Comparison of ENCODE assay signal across 8 mouse cellular contexts in the genomic region with DNA sequence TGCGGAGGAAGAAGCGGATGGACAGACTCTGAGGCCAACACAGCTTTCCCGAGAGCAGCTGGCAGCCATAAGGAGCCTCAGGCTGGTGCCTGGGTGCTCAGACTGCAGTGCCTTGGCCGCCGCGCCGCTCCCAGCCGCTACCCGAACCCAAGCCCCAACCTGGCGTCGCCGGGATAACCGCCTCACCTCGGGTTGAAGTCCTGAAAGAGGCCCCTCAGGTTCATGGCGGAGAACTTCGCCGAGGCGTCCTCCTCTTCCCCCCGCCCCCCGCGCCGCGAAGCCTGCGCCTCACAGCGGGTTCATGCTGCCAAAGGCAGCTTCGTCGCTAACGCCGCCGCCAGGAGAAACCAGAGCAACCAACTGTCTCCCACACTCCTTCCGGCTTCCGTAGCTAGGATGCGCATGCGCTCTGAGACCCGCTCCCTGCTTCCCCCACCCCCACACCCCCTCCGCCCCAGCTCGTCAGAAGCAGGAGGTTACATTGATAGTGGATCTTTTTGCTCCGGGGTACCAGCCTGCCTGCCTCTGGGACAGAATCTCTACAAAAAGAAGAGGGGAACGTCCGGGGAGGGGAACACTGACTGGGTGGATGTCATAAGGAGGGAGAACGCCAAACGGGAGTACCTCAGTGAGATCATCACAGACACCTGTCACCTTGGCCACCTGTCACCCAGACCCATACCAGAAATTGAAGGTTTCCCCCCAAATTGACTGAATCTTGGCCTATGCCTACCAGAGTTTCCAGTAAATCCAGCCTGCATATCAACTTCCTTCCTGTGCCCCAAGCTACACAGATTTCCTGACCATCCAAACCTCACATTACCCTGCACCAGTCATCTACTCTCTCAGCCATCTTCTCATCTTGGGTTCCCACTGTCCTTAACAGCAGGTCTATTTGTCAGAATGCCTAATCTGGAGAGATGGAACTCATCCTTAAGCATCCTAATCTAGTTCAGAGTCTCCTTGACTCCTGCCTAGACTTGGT. TPM values are rescaled to one million over a fixed set of nuclear protein-coding genes. Genes with fewer than 3 reads are reported as not detected.
DNase-seq lines count a peak whose midpoint lies in the region; ATAC-seq and TF ChIP-seq lines count a peak whose summit lies in the region.

A gene (minus strand): TSS at position 389 of the 985 bp plus-strand sequence.

- H3K9ac ChIP-seq in hindbrain, postnatal 0 days (replicated peaks; ENCODE audit: low read length) = peak within 1 kb of the TSS; percentile 56

- peak within 1 kb of the TSS; percentile 86 for H3K4me3 ChIP-seq in gastrocnemius, adult 2 months
- peak within 1 kb of the TSS; percentile 52 for H3K4me3 ChIP-seq in hindbrain, postnatal 0 days (ENCODE audit: low read length)
- peak within 1 kb of the TSS; percentile 62 for H3K4me3 ChIP-seq in left cerebral cortex, adult 2 months

- intact Hi-C loops in gastrocnemius, adult 2 months (cut with DNase I) = loop anchor here (1.0 kb wide), 1 partner anchor 92 kb away; a partner anchor contains a TSS
- intact Hi-C loops in left cerebral cortex, adult 2 months (cut with DNase I) = loop anchor here (10.0 kb wide), 3 partner anchors 92 to 1488 kb away; a partner anchor contains a TSS

- peaks cover 3% of the 10 kb centered on the region; the same call in 1 of the 2 replicates for H3K4me1 ChIP-seq in hindbrain, postnatal 0 days (ENCODE audit: insufficient read depth, low read length)

- no peaks in the 10 kb centered on the region for H3K9me3 ChIP-seq in hindbrain, postnatal 0 days (ENCODE audit: low read length)

- peak; percentile 95 for ATAC-seq in hindbrain, postnatal 0 days
- peak; percentile 95 for ATAC-seq in megakaryocyte, adult 5-6 weeks (ENCODE audit: poor library complexity, severe bottlenecking)

- peak within 1 kb of the TSS; percentile 89 for H3K27ac ChIP-seq in gastrocnemius, adult 2 months
- H3K27ac ChIP-seq in hindbrain, postnatal 0 days = peak within 1 kb of the TSS; percentile 76; the same call in 1 of the 2 replicates
- H3K27ac ChIP-seq in left cerebral cortex, adult 2 months = peak within 1 kb of the TSS; percentile 85

- WGBS in hindbrain, postnatal 0 days = 38% methylated on average over 38 of the region's 42 CpGs

- peak within 1 kb of the TSS; percentile 61 for H3K4me2 ChIP-seq in hindbrain, postnatal 0 days (ENCODE audit: low read depth, low read length)

- 0 out of 2 replicates have a peak, but pooled peaks have one; percentile 9 for TF ChIP-seq CTCF in gastrocnemius, adult 2 months (IDR thresholded peaks at IDR 0.05)
- TF ChIP-seq CTCF in hindbrain, postnatal 0 days (IDR thresholded peaks at IDR 0.05; ENCODE audit: low read depth) = peak; percentile 35
- TF ChIP-seq CTCF in left cerebral cortex, adult 2 months (IDR thresholded peaks at IDR 0.05) = no peak; the same call in 1 of the 2 replicates

- no peaks in the 10 kb centered on the region for H3K36me3 ChIP-seq in hindbrain, postnatal 0 days (ENCODE audit: insufficient read depth, low read length)

- no peaks in the 10 kb centered on the region for H3K27me3 ChIP-seq in hindbrain, postnatal 0 days (ENCODE audit: insufficient read depth, low read length)

- peak; percentile 84 for DNase-seq in T-cell, adult 2 months (ENCODE audit: low spot score)
- peak; percentile 85 to 87 for DNase-seq in cerebellum, postnatal 36 days
- DNase-seq in gastrocnemius, adult 2 months = peak; percentile 92
- peak; percentile 91 for DNase-seq in hindbrain, postnatal 0 days (ENCODE audit: low spot score)
- DNase-seq in left cerebral cortex, adult 2 months (ENCODE audit: extremely low spot score in 1 of 2, low spot score in 2 of 2) = peak; percentile 82
- DNase-seq in right cerebral cortex, adult 2 months (ENCODE audit: low spot score in 2 of 2) = peak; percentile 76 to 80
- DNase-seq in urinary bladder, postnatal 14 days (ENCODE audit: low spot score) = peak; percentile 81

RNA-seq across cellular contexts. Expression of the gene that starts here (rescaled TPM):
- 10 to 100 TPM; 37.3 to 41.6 TPM for total RNA-seq in gastrocnemius, adult 2 months (2021)
- 29.0 and 33.7 TPM in 2 replicates for total RNA-seq in hindbrain, postnatal 0 days (2014; rRNA removed)
- 38.7 and 39.6 TPM in 2 replicates for polyA plus RNA-seq in hindbrain, postnatal 0 days (2015; fragmentation: Nextera tagmentation; extraction: Ambion mirVana)
- total RNA-seq in left cerebral cortex, adult 2 months (2021) = 10 to 100 TPM; 52.1 to 52.9 TPM
- total RNA-seq in megakaryocyte, adult 5-6 weeks (2015) = 27.6 and 31.3 TPM in 2 replicates
- 7.0 and 8.8 TPM in 2 replicates for total RNA-seq in megakaryocyte, adult 5-6 weeks (2017)

Comparison
In these comparisons a context has a peak if more than half of its experiments do, and no peak if none do; other contexts are left out.
1. Peak in every context shown above with its lines: DNase-seq, ATAC-seq, H3K4me3 ChIP-seq and H3K27ac ChIP-seq.